Mouse (Mus musculus) lung, adult 18-20 months (tissue): ENCODE measurements around the gene Serpina3a.
"Not testable (repeated sequence)": the region's sequence is repeated elsewhere in the genome, so short reads cannot be mapped to it uniquely, and the experiment has no call there.

Experiments used
- DNase-seq, 2 experiments: peaks; one replicate each; pipeline ENCODE4 v3.0.0; 2022; ENCODE audit warnings: mixed read lengths in 2 of 2

Gene Serpina3a

GRCm38 (mm10) chr12:104112333-104112732 is at the start of gene Serpina3a:
Gene Serpina3a (plus strand): TSS chr12:104112724.
- not testable (repeated sequence) for DNase-seq

DNA sequence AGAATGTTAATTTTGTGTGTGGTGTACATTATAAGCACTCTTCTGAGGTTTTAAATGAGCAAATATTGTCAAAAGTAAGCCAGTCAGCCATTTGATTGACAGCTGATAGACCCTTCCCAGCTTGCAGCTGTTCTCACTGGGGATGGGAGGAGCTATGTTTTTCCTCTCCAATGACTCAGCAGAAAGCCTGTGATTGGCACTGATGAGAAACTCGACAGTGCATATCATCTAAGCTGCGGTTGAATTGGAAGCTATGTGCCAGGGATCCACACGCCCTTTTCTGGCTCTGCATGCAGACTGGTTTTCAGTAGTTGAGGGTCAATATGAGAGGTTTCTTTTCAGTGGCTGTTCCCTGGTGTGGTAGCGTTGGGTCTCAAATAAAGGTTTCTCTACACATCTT is 48.0 kb upstream of the Serpina3a start:
- no peak for DNase-seq

DNA sequence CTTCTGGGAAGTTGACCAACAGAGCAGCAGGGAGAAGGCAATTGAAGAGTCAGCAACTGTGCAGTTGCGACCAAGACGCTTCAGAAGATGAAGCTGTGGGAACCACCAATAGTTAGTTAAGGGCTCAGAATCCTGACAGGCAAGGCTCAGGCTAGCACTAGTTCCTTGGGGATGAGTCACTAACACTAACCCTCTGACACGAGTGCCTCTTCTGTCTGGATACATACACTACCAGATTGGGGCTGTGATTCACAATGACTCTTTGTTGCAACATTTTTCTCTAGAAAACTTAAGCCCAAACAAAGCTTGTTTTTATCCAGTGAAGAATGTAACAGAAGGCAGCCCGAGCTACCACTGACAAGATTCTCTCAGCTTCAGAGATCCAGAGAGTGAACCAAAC is 47.5 kb upstream of the Serpina3a start:
- DNase-seq = no peak

GRCm38 (mm10) chr12:104066241-104066640 is 46.3 kb upstream of the Serpina3a start:
- peak; percentile 49 to 54 for DNase-seq

- DNase-seq = peak; percentile 24 to 26
These were observed 45.0 kb upstream of the Serpina3a start for GRCm38 (mm10) chr12:104067549-104067948.

GRCm38 (mm10) chr12:104069620-104070019 is 42.9 kb upstream of the Serpina3a start:
- DNase-seq = peak; percentile 52 to 63

DNA sequence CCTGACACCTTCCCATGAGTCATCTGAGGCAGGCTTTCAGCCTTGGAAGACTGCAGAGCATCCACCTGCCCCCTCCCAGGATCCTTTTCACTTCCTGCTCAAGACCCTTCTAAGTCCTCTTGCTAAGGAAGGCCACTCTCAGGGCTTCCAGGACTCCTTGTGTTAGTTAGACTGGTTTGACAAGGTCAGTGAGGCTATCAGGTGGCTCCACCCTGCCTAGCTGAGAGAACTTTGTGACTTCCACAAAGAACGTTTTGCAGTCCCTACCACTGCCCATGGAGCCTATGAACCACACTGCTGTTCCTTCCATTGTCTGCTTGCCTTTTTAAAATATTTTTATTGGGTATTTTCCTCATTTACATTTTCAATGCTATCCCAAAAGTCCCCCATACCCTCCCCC is 40.8 kb upstream of the Serpina3a start:
- DNase-seq = no peak

DNA sequence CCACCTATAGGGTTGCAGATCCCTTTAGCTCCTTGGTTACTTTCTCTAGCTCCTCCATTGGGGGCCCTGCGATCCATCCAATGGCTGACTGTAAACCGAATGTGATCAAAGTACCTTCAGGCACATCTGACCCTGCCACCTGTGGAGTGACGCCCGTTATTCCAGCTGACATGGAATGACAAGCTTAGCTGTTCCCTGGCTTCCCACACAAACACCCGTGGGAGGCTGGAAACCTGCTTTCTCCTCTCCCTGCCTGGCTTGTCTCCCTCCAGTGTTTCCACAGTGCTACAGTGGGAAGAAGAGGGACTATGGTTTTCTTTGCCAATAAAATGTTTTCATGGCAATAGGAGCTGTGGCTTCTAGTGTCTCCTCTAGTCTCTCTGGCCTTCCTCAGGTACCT is 40.2 kb upstream of the Serpina3a start:
- no peak for DNase-seq

- no peak for DNase-seq
These were observed 22.4 kb upstream of the Serpina3a start for GRCm38 (mm10) chr12:104090119-104090518.

GRCm38 (mm10) chr12:104091303-104091702 is 21.2 kb upstream of the Serpina3a start:
- DNase-seq = no peak

- no peak for DNase-seq
These were observed 11.8 kb upstream of the Serpina3a start, which contains the start of gene Serpina5 for GRCm38 (mm10) chr12:104100768-104101167. Gene Serpina5 (plus strand): TSS chr12:104101113.

- peak in 1 of 2 experiments; percentile 8 for DNase-seq
These were observed 6.7 kb upstream of the Serpina3a start for GRCm38 (mm10) chr12:104105847-104106246.

- DNase-seq = no peak
These were observed 5.6 kb upstream of the Serpina3a start for GRCm38 (mm10) chr12:104106919-104107318.

GRCm38 (mm10) chr12:104108507-104108906 is 4.0 kb upstream of the Serpina3a start:
- DNase-seq = no peak

- no peak for DNase-seq
These were observed 2.5 kb downstream of the Serpina3a start for GRCm38 (mm10) chr12:104114921-104115579.

DNA sequence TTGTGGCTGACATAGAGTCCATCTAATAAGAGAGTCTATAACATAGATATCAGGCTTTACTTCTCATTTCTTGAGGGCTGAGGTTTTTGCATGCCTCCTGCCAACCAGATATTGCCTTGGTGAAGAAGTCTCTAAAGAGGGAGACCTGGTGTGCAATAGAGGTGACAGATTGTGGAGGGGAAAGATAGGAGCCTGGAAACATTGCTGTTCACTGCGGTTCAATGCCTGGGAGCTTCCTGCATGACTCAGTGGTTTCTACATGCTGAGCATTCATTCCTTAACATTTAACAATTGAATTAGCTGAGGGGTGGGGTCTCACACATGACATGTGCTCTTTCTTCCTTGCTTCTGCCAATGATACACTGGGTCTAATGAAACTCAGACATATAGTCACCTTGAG is 10.6 kb downstream of the Serpina3a start:
- no peak for DNase-seq

DNA sequence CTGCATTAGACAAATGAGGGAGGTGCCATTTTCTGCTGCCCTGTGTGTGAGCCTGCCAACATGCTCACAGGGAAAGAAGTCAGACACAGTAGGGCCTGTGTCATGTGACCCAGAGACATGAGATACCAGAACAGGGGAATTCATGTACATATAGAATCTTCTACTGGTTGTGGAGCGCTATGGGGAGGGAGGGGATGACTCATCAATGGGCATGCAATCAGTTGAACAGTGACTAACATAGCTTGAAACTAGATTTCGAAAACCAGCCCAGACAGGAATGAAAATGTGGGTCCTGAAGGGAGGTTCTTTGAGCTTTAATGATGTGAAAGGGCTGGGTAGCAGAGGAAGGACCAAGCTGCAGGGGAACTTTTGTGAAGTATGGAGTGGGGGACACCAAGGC is 11.5 kb downstream of the Serpina3a start:
- DNase-seq = no peak

DNA sequence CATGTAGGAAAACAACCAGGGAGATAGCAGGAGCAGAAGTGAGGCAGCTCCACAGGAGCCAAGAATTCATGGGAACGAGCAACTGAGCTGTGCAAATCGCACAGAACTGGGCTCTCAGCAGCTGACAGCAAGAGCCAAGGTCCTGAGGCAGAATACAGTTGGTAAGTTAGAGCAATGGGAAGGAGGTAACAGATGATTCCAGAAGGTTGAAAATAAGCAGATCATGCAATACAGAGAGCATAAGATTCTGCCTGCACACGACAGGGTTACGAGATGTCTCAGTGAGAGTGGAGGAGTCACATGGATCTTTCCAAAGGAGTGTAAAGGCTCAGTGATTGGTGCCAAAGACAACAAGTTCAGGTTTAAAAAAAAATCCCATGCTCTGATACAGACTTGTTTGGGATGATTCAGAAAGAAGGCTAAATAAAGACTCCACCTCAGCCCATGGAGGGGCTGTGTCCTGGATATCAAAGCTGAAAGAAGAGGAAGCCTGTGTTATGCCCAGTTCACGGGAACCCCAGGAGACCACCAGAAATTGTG is 12.6 kb downstream of the Serpina3a start:
- DNase-seq = no peak

- no peak for DNase-seq
These were observed 15.2 kb downstream of the Serpina3a start, which contains the start of gene Serpina3b for GRCm38 (mm10) chr12:104127696-104128095. Gene Serpina3b (plus strand): TSS chr12:104127996.

DNA sequence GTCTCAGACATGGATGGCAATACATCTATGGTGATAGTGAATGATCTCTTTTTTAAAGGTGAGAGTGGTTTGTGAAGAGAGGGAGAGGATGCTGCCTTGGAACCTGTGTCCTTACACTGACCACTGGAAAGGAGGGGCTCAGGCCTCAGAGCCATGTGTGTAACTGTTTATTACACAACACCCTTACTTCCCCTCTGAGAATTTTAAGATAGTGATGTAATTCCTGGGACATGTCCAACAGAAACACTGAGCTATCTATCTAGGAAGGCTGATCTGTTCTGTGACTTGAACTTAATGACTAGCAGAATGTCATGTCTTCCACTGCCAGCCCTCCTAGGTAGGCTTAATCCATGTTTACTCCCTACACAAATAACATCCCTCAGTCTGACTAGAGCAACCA is 18.5 kb downstream of the Serpina3a start:
- DNase-seq = peak in 1 of 2 experiments; percentile 9

DNA sequence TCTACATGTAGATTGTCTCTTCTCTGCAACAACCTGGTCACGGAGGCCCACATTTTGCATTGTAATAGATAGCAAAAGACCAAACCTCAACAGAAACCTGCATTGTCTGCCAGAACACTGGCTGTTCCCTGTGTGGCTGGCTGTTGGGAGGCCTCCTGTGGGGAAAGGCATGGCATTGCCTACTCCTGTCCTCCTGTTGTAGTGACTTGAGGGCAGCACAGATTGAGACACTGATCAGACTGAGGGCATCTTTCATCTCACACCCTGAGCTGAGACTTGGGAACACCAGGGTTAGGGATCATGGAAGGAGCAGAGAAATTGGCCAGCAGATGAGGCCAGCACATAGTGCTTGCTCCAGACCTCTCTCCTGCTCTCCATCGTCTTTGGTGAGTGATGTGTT is 25.7 kb downstream of the Serpina3a start:
- no peak for DNase-seq

GRCm38 (mm10) chr12:104140543-104141103 is 28.1 kb downstream of the Serpina3a start:
- no peak for DNase-seq

DNA sequence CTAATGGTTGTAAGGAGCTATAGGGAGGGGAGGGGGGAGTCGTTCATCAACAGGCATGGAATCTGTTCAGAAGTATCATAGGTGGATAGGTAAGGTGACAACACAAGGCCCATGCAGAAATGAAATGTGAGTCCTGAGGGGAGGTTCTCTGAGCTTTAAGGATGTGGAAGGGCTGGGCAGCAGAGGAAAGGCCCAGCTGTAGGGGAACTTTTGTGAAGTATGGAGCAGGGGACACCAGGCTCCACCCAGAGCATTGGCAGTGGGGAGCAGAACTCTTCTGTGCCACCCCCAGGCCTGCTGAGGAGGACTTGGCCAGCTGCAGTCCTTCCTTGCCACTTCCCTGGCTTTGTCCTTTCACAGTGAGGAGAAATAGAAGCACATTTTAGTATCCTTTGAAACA is 29.0 kb downstream of the Serpina3a start:
- DNase-seq = no peak

GRCm38 (mm10) chr12:104142427-104142826 is 29.9 kb downstream of the Serpina3a start:
- DNase-seq = no peak
